Mouse (Mus musculus): ENCODE measurements around the gene Gm20388.

GRCm38 (mm10) chr8:120289191-120289590 is 378.6 kb downstream of the Gm20388 start:
- TF ChIP-seq CTCF (IDR thresholded peaks at IDR 0.05; ENCODE audit: low read depth) = no peak
- no peak for TF ChIP-seq EP300 (IDR thresholded peaks at IDR 0.05; ENCODE audit: low read depth)

Measured in liver, embryonic 14.5 days (tissue).